Mouse (Mus musculus): ENCODE data around the gene Slc6a20b. TPM values are rescaled to one million over a fixed set of nuclear protein-coding genes. Genes with fewer than 3 reads are reported as not detected.
"Not testable (repeated sequence)": the region's sequence is repeated elsewhere in the genome, so short reads cannot be mapped to it uniquely, and the experiment has no call there.

Slc6a20b gene
- polyA plus RNA-seq (2015; fragmentation: Nextera tagmentation; extraction: Ambion mirVana) = 0.18 and 0.36 TPM in 2 replicates

- no peak for ATAC-seq (ENCODE audit: insufficient number of reproducible peaks, insufficient read depth, low FRiP score, low TSS enrichment, low read depth)
- Histone ChIP-seq H3K4me2 (no peak within 1 kb of the TSS), H3K4me3 (no peak within 1 kb of the TSS), H3K9me3 (no peaks in the 10 kb centered on the region), H3K27me3 (no peaks in the 10 kb centered on the region), H3K27ac (no peak within 1 kb of the TSS), H3K9ac (no peak within 1 kb of the TSS), H3K36me3 (no peaks in the 10 kb centered on the region), H3K4me1 (no peaks in the 10 kb centered on the region)
- WGBS = 81% methylated on average over 6 of the region's 6 CpGs
Observed at GRCm38 (mm10) chr9:123632281-123632680, at the start of gene Slc6a20b. TSS of gene Slc6a20b (minus strand) at chr9:123632565.

GRCm38 (mm10) chr9:123679198-123679597, 46.8 kb upstream of the Slc6a20b start:
- Histone ChIP-seq H3K9me3 (no peaks in the 10 kb centered on the region), H3K9ac (peak overlapping the region; percentile 64; the same call in 1 of the 2 replicates), H3K27me3 (peaks cover 70% of the 10 kb centered on the region), H3K4me1 (peaks cover 10% of the 10 kb centered on the region), H3K4me3 (peak overlapping the region; percentile 47), H3K27ac (no peak overlapping the region), H3K4me2 (peak overlapping the region; percentile 79), H3K36me3 (no peaks in the 10 kb centered on the region)
- no peak for ATAC-seq (ENCODE audit: insufficient number of reproducible peaks, insufficient read depth, low FRiP score, low TSS enrichment, low read depth)
- WGBS = 15% methylated on average over 2 of the region's 2 CpGs

GRCm38 (mm10) chr9:123678327-123679105, 46.2 kb upstream of the Slc6a20b start, which contains the start of the genes Ccr9 and Slc6a20a:
TSS of gene Ccr9 (plus strand) at chr9:123678439.
TSS of gene Slc6a20a (minus strand) at chr9:123678885.
- peak within 1 kb of the TSS; percentile 47 for H3K4me3 ChIP-seq
- ATAC-seq (ENCODE audit: insufficient number of reproducible peaks, insufficient read depth, low FRiP score, low TSS enrichment, low read depth) = 0 out of 2 replicates have a peak, but pooled peaks have one; percentile 43
- peaks cover 10% of the 10 kb centered on the region for H3K4me1 ChIP-seq
- no peaks in the 10 kb centered on the region for H3K36me3 ChIP-seq
- WGBS = under 1% methylated on average over 73 of the region's 73 CpGs
- H3K4me2 ChIP-seq = peak within 1 kb of the TSS; percentile 79
- H3K27ac ChIP-seq = no peak within 1 kb of the TSS
- peak within 1 kb of the TSS; percentile 64 for H3K9ac ChIP-seq
- no peaks in the 10 kb centered on the region for H3K9me3 ChIP-seq
- peaks cover 76% of the 10 kb centered on the region for H3K27me3 ChIP-seq

DNA sequence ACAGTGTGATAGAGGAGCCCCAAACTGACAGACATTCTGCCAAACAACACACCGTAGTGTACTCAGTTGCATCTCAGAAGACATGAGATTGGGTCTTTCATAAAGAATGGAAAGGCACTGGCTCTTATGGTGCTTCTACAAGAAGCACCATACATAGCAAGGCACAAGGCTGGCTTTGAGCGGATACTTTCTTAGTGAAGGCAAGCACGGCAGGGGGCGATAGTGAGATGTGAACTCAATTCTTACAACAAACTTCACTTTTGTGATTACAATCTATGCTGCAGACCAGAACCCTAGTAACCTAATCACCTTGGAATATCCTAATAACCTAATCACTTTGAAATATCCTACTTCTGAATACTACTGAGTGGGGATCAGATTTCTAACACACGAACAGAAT, 33.3 kb upstream of the Slc6a20b start:
- H3K36me3 ChIP-seq = no peaks in the 10 kb centered on the region
- no peak overlapping the region for H3K4me3 ChIP-seq
- ATAC-seq (ENCODE audit: insufficient number of reproducible peaks, insufficient read depth, low FRiP score, low TSS enrichment, low read depth) = no peak
- H3K9me3 ChIP-seq = no peaks in the 10 kb centered on the region
- no peaks in the 10 kb centered on the region for H3K27me3 ChIP-seq
- H3K9ac ChIP-seq = no peak overlapping the region
- H3K4me2 ChIP-seq = no peak overlapping the region
- 45% methylated on average over 5 of the region's 5 CpGs for WGBS
- no peak overlapping the region for H3K27ac ChIP-seq
- H3K4me1 ChIP-seq = no peaks in the 10 kb centered on the region

GRCm38 (mm10) chr9:123659986-123660676, 27.8 kb upstream of the Slc6a20b start:
- not testable (repeated sequence) for H3K4me3 ChIP-seq; H3K36me3 ChIP-seq; ATAC-seq (ENCODE audit: insufficient number of reproducible peaks, insufficient read depth, low FRiP score, low TSS enrichment, low read depth); H3K27ac ChIP-seq; H3K4me1 ChIP-seq; H3K4me2 ChIP-seq; H3K27me3 ChIP-seq; H3K9me3 ChIP-seq; H3K9ac ChIP-seq
- 84% methylated on average over 18 of the region's 18 CpGs for WGBS

- Histone ChIP-seq H3K36me3 (no peaks in the 10 kb centered on the region), H3K9me3 (no peaks in the 10 kb centered on the region), H3K4me3 (no peak overlapping the region), H3K4me2 (no peak overlapping the region), H3K4me1 (no peaks in the 10 kb centered on the region), H3K27ac (no peak overlapping the region), H3K27me3 (no peaks in the 10 kb centered on the region), H3K9ac (no peak overlapping the region)
- no peak for ATAC-seq (ENCODE audit: insufficient number of reproducible peaks, insufficient read depth, low FRiP score, low TSS enrichment, low read depth)
Observed at GRCm38 (mm10) chr9:123658981-123659380, 26.6 kb upstream of the Slc6a20b start.

- Histone ChIP-seq H3K27ac (no peak overlapping the region), H3K9me3 (no peaks in the 10 kb centered on the region), H3K4me1 (no peaks in the 10 kb centered on the region), H3K4me3 (no peak overlapping the region), H3K36me3 (no peaks in the 10 kb centered on the region), H3K9ac (no peak overlapping the region), H3K27me3 (no peaks in the 10 kb centered on the region), H3K4me2 (no peak overlapping the region)
- no peak for ATAC-seq (ENCODE audit: insufficient number of reproducible peaks, insufficient read depth, low FRiP score, low TSS enrichment, low read depth)
- WGBS = 85% methylated on average over 3 of the region's 3 CpGs
Observed at GRCm38 (mm10) chr9:123657457-123657856, 25.1 kb upstream of the Slc6a20b start.

DNA sequence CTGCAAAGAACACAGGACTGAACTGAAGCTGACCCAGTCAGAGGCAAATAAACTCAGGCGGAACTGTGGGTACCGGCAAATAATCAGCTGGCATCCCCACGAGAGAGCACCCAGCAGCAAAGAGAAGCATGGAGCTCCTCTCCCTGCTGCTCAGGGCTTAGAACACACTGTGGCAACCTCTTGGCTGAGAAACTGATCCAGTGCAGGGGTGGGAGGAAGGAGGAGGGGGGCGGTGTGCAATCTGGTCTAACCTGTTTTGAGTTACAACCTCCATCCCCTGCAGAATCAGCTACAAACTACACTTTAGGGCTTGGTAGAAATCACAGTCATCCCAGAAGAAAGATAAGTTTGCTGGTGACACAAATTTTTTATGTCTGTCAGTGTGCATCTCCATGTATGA, 19.0 kb upstream of the Slc6a20b start:
- no peak for ATAC-seq (ENCODE audit: insufficient number of reproducible peaks, insufficient read depth, low FRiP score, low TSS enrichment, low read depth)
- Histone ChIP-seq H3K36me3 (no peaks in the 10 kb centered on the region), H3K27ac (no peak overlapping the region), H3K4me2 (no peak overlapping the region), H3K9ac (no peak overlapping the region), H3K27me3 (no peaks in the 10 kb centered on the region), H3K9me3 (no peaks in the 10 kb centered on the region), H3K4me1 (no peaks in the 10 kb centered on the region), H3K4me3 (no peak overlapping the region)
- 33% methylated on average over 4 of the region's 4 CpGs for WGBS

GRCm38 (mm10) chr9:123649785-123650511, 17.6 kb upstream of the Slc6a20b start:
- no peak overlapping the region for H3K9ac ChIP-seq
- H3K27ac ChIP-seq = no peak overlapping the region
- no peaks in the 10 kb centered on the region for H3K36me3 ChIP-seq
- no peak overlapping the region for H3K4me2 ChIP-seq
- 88% methylated on average over 2 of the region's 2 CpGs for WGBS
- H3K9me3 ChIP-seq = no peaks in the 10 kb centered on the region
- no peaks in the 10 kb centered on the region for H3K4me1 ChIP-seq
- H3K27me3 ChIP-seq = no peaks in the 10 kb centered on the region
- ATAC-seq (ENCODE audit: insufficient number of reproducible peaks, insufficient read depth, low FRiP score, low TSS enrichment, low read depth) = no peak
- H3K4me3 ChIP-seq = no peak overlapping the region

DNA sequence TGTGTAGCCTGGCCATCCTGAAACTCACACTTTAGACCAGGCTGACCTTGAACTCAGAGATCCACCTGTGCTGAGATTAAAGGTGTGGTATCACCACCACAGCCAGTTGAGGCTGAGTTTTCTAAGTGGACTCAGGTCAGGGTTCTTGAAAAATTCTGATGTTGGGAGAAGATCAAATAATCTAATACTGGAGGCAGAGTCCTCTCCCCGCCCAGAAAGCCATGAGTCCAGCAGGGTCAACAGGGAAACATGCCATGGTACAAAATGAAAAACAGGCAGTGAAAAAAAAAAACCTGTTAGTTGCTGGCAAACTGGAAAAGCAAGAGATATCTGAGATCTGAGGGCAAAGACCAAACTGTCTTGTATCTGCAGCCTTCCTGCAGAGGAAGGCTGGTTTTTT, 7.7 kb upstream of the Slc6a20b start:
- 48% methylated on average over 1 of the region's 1 CpGs for WGBS
- H3K27ac ChIP-seq = no peak overlapping the region
- no peak overlapping the region for H3K4me2 ChIP-seq
- no peaks in the 10 kb centered on the region for H3K27me3 ChIP-seq
- no peaks in the 10 kb centered on the region for H3K9me3 ChIP-seq
- H3K4me3 ChIP-seq = no peak overlapping the region
- no peak overlapping the region for H3K9ac ChIP-seq
- no peaks in the 10 kb centered on the region for H3K4me1 ChIP-seq
- ATAC-seq (ENCODE audit: insufficient number of reproducible peaks, insufficient read depth, low FRiP score, low TSS enrichment, low read depth) = no peak
- no peaks in the 10 kb centered on the region for H3K36me3 ChIP-seq

DNA sequence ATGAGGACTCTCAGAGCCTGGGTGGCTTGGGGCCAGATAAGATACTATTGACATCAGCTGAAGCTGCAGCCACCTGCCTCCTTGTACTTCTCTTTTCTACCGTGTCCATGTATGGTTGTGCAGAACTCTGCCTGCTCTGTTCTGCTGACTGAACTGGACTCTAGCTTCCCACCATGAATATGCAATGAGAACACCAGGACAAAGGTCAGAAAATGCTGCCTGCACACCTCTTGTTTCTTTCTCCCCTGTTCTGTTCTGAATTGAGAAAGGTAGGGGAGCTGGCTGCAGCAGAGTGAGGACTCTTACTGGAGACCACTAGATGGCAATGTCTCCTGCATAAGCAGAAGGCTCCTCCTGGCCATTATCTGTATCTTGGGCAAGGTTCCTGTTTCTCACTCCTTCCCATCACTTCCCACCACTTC, 6.3 kb upstream of the Slc6a20b start:
- no peak for ATAC-seq (ENCODE audit: insufficient number of reproducible peaks, insufficient read depth, low FRiP score, low TSS enrichment, low read depth)
- no peaks in the 10 kb centered on the region for H3K27me3 ChIP-seq
- H3K9ac ChIP-seq = no peak overlapping the region
- H3K9me3 ChIP-seq = no peaks in the 10 kb centered on the region
- WGBS = 73% methylated on average over 1 of the region's 1 CpGs
- no peak overlapping the region for H3K4me2 ChIP-seq
- no peak overlapping the region for H3K27ac ChIP-seq
- no peaks in the 10 kb centered on the region for H3K4me1 ChIP-seq
- H3K36me3 ChIP-seq = no peaks in the 10 kb centered on the region
- no peak overlapping the region for H3K4me3 ChIP-seq
